Mouse (Mus musculus): ENCODE data around the gene Neu2. TPM values are rescaled to one million over a fixed set of nuclear protein-coding genes. Genes with fewer than 3 reads are reported as not detected.

Neu2 gene
- total and polyA plus RNA-seq, 2 experiments from 2014 or later: 0.10 to 0.85 TPM

DNA sequence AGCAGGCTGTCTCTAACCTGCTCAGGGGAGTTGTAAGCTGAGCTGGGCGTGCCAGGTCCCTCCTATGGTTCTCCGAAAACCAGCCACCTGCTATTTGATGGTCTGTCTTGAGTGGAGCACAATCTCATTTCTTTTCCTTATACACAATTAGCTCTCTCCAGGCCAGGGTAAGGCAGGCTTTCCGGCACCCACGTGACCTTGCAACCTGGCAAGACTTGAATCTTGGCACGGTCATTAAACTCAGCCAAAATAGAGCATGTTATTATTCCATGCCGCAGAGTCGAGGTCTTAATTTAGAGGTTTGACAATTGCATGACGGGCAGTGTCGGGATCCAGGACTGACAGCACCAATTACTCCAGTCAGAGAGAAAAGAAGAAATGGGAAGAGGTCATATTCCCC lies 17.5 kb downstream of the Neu2 start:
- H3K4me3 ChIP-seq (ENCODE audit: low read length): no peak overlapping the region
- no peaks in the 10 kb centered on the region for H3K9me3 ChIP-seq (ENCODE audit: low read length)
- 54% methylated on average over 9 of the region's 9 CpGs for WGBS
- no peak overlapping the region for H3K27ac ChIP-seq
- TF ChIP-seq CTCF (IDR thresholded peaks at IDR 0.05; ENCODE audit: low read depth): no peak
- H3K4me2 ChIP-seq (ENCODE audit: low read depth, low read length): no peak overlapping the region
- H3K4me1 ChIP-seq (ENCODE audit: insufficient read depth, low read length): no peaks in the 10 kb centered on the region
- no peaks in the 10 kb centered on the region for H3K27me3 ChIP-seq (ENCODE audit: insufficient read depth, low read length)
- H3K36me3 ChIP-seq (ENCODE audit: insufficient read depth, low read length): no peaks in the 10 kb centered on the region
- ATAC-seq (no peak), DNase-seq (ENCODE audit: low spot score) (no peak)
- no peak overlapping the region for H3K9ac ChIP-seq (replicated peaks; ENCODE audit: low read length)

DNA sequence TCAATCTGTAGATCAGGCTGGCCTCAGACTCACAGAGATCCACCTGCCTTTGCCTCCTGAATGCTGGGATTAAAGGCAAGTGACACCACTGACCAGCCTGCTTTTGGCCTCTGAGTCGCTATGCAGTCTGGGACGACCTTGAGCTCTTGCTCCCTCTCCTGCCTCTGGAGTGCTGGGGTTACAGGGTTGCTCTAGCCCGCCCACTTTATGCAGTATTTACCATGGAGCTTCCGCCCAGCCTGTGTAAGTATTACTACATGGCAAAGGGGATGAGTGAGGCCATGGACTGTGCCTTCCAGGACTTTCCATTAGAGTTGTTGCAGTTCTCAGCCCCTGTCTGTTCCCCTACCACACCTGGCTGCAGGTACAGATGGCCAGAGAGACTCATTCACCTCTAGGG lies 22.7 kb downstream of the Neu2 start:
- no peak for ATAC-seq
- Histone ChIP-seq H3K27me3 (ENCODE audit: insufficient read depth, low read length) (no peaks in the 10 kb centered on the region), H3K27ac (no peak overlapping the region)

DNA sequence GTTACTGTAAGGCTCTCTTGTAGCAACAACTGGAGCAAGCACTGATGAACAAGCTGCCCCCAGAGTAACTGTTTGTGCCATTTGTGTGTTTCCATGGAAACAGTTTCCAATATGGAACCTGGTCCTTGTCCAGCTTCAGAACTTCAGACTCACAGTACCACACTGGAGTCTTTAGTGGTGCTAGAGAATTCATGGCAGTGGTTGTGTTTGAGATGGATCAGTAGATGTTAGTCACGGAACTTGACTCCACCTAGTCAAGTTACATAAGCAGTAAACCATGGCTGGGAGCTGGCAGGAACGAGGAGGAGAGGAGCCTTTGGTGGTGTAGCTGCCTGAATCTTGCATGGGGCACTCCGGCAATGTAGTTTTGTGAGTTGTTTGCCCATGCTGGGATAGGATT lies 24.4 kb downstream of the Neu2 start:
- H3K27me3 ChIP-seq (ENCODE audit: insufficient read depth, low read length): no peaks in the 10 kb centered on the region
- no peak overlapping the region for H3K4me3 ChIP-seq (ENCODE audit: low read length)
- ATAC-seq (no peak), DNase-seq (ENCODE audit: low spot score) (no peak)
- H3K4me2 ChIP-seq (ENCODE audit: low read depth, low read length): no peak overlapping the region
- H3K9me3 ChIP-seq (ENCODE audit: low read length): no peaks in the 10 kb centered on the region
- H3K9ac ChIP-seq (replicated peaks; ENCODE audit: low read length): no peak overlapping the region
- no peaks in the 10 kb centered on the region for H3K4me1 ChIP-seq (ENCODE audit: insufficient read depth, low read length)
- WGBS: 78% methylated on average over 3 of the region's 3 CpGs
- TF ChIP-seq CTCF (IDR thresholded peaks at IDR 0.05; ENCODE audit: low read depth): no peak
- no peaks in the 10 kb centered on the region for H3K36me3 ChIP-seq (ENCODE audit: insufficient read depth, low read length)
- H3K27ac ChIP-seq: no peak overlapping the region

More for the DNA sequence above, 22.7 kb downstream of the Neu2 start:
- Histone ChIP-seq H3K36me3 (ENCODE audit: insufficient read depth, low read length) (no peaks in the 10 kb centered on the region), H3K4me1 (ENCODE audit: insufficient read depth, low read length) (no peaks in the 10 kb centered on the region), H3K4me3 (ENCODE audit: low read length) (no peak overlapping the region), H3K9me3 (ENCODE audit: low read length) (no peaks in the 10 kb centered on the region), H3K4me2 (ENCODE audit: low read depth, low read length) (no peak overlapping the region), H3K9ac (replicated peaks; ENCODE audit: low read length) (no peak overlapping the region)
- TF ChIP-seq CTCF (IDR thresholded peaks at IDR 0.05; ENCODE audit: low read depth): no peak
- WGBS: 84% methylated on average over 4 of the region's 4 CpGs
- no peak for DNase-seq (ENCODE audit: low spot score)

DNA sequence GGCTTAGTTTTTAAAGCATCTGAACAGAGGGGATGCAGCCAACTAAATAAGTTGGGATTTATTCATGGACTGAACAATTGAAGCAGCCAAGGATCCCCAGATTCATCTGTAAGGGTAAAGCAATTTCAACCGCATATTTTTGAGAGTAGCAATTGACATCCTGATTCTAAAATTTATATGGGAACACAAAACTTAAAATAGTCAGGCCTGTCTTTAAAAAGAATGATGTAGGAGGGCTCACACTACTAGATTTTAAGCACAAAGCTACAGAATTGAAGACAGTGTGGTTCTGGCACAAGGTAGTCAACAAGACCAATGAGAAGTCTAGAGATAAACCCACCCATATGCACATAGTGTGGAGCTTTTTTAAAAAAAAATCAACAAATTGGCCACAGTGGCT lies 27.3 kb downstream of the Neu2 start:
- Histone ChIP-seq H3K4me1 (ENCODE audit: insufficient read depth, low read length) (no peaks in the 10 kb centered on the region), H3K27me3 (ENCODE audit: insufficient read depth, low read length) (no peaks in the 10 kb centered on the region), H3K9ac (replicated peaks; ENCODE audit: low read length) (no peak overlapping the region), H3K36me3 (ENCODE audit: insufficient read depth, low read length) (no peaks in the 10 kb centered on the region), H3K27ac (no peak overlapping the region), H3K9me3 (ENCODE audit: low read length) (no peaks in the 10 kb centered on the region), H3K4me3 (ENCODE audit: low read length) (no peak overlapping the region), H3K4me2 (ENCODE audit: low read depth, low read length) (no peak overlapping the region)
- TF ChIP-seq CTCF (IDR thresholded peaks at IDR 0.05; ENCODE audit: low read depth): no peak
- no peak for ATAC-seq
- 95% methylated on average over 1 of the region's 1 CpGs for WGBS
- DNase-seq (ENCODE audit: low spot score): no peak

DNA sequence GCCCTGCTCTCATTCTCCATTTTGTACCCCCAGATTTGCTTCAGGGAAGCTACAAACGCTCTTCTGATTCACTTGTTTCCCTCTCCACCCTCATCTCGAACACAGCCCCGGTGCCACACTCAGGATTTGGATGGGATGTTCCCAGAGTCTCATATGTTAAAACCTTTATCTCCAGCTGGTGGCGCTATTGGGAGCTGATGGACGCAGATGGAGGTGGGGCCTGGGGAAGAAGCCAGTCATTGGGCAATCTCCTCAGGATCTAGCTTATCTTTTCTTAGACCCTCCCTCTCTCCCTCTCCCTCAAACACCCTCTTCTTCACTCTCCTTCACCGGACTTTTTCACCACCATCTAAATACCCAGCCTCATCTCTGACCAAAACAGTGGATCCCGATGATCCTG lies 31.9 kb downstream of the Neu2 start:
- no peak overlapping the region for H3K9ac ChIP-seq (replicated peaks; ENCODE audit: low read length)
- no peaks in the 10 kb centered on the region for H3K4me1 ChIP-seq (ENCODE audit: insufficient read depth, low read length)
- no peaks in the 10 kb centered on the region for H3K9me3 ChIP-seq (ENCODE audit: low read length)
- peak; percentile 60 for TF ChIP-seq CTCF (IDR thresholded peaks at IDR 0.05; ENCODE audit: low read depth)
- H3K36me3 ChIP-seq (ENCODE audit: insufficient read depth, low read length): no peaks in the 10 kb centered on the region
- 36% methylated on average over 7 of the region's 7 CpGs for WGBS
- H3K4me2 ChIP-seq (ENCODE audit: low read depth, low read length): no peak overlapping the region
- no peak for ATAC-seq
- H3K27ac ChIP-seq: no peak overlapping the region
- H3K27me3 ChIP-seq (ENCODE audit: insufficient read depth, low read length): no peaks in the 10 kb centered on the region
- no peak overlapping the region for H3K4me3 ChIP-seq (ENCODE audit: low read length)
- peak; percentile 57 for DNase-seq (ENCODE audit: low spot score)

DNA sequence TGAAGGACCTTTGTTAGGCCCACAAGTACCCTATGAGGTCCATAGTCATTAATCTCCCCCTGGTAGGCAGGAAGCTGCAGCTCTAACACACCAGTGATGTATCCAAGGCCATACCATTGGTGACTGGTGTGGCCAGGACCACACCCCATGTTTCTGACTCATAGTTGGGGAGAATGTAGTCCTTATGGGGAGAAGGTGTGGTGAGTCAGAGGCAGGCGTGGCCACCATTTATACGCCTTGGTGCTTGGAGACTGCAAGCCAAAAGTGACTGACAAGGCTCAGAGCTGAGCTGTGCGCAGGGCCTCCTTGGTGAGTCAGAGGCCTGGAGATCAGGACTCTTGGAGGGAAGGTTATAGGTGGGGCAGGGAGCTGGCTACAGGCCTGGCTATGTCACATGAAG lies 41.3 kb downstream of the Neu2 start:
- no peak for TF ChIP-seq CTCF (IDR thresholded peaks at IDR 0.05; ENCODE audit: low read depth)
- WGBS: 93% methylated on average over 3 of the region's 3 CpGs
- Histone ChIP-seq H3K4me2 (ENCODE audit: low read depth, low read length) (no peak overlapping the region), H3K27ac (no peak overlapping the region), H3K9me3 (ENCODE audit: low read length) (no peaks in the 10 kb centered on the region), H3K36me3 (ENCODE audit: insufficient read depth, low read length) (no peaks in the 10 kb centered on the region), H3K4me3 (ENCODE audit: low read length) (no peak overlapping the region), H3K4me1 (ENCODE audit: insufficient read depth, low read length) (no peaks in the 10 kb centered on the region), H3K27me3 (ENCODE audit: insufficient read depth, low read length) (no peaks in the 10 kb centered on the region), H3K9ac (replicated peaks; ENCODE audit: low read length) (no peak overlapping the region)
- no peak for ATAC-seq
- no peak for DNase-seq (ENCODE audit: low spot score)

DNA sequence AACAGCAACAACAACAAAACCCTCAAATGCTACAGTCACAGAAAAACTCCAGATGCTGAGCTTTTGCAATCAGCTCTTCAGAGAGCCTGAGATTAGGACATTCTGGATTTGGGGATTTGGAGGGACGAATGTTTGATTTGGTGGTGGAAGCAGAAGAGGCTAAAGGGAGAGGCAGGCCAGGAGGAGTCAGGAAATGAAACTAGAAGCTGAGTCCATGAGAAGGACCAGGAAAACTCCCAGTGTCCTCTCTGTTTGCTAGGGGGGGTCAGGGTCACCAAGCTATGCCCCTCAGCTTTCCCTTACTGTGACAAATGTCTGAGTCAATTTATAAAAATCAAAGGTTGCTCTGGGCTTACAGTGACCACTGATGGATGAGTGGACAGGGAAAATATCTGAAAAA lies 43.9 kb downstream of the Neu2 start:
- ATAC-seq: no peak
- no peak overlapping the region for H3K27ac ChIP-seq
- no peak for DNase-seq (ENCODE audit: low spot score)
- H3K4me1 ChIP-seq (ENCODE audit: insufficient read depth, low read length): no peaks in the 10 kb centered on the region
- H3K27me3 ChIP-seq (ENCODE audit: insufficient read depth, low read length): no peaks in the 10 kb centered on the region
- H3K9me3 ChIP-seq (ENCODE audit: low read length): no peaks in the 10 kb centered on the region
- no peak overlapping the region for H3K4me2 ChIP-seq (ENCODE audit: low read depth, low read length)
- WGBS: 72% methylated on average over 1 of the region's 1 CpGs
- H3K4me3 ChIP-seq (ENCODE audit: low read length): no peak overlapping the region
- TF ChIP-seq CTCF (IDR thresholded peaks at IDR 0.05; ENCODE audit: low read depth): no peak
- no peaks in the 10 kb centered on the region for H3K36me3 ChIP-seq (ENCODE audit: insufficient read depth, low read length)
- no peak overlapping the region for H3K9ac ChIP-seq (replicated peaks; ENCODE audit: low read length)
